Mouse (Mus musculus) neural tube, embryonic 13.5 days (tissue): ENCODE data around the gene Snrnp35. TPM values are rescaled to one million over a fixed set of nuclear protein-coding genes. Genes with fewer than 3 reads are reported as not detected.

Source experiments
- ATAC-seq: fragments of 200-750 bp; cut with Nextera tagmentation; 2 replicates; pipeline ENCODE4 v1.8.0; 2017; ENCODE audit warnings: low read depth, mild to moderate bottlenecking, moderate TSS enrichment, moderate library complexity
- H3K27ac ChIP-seq: fragments of 300-500 bp; sonication (generic); replicated peaks from 2 replicates; pipeline ENCODE4 v1.5.1; 2015; ENCODE audit warnings: moderate library complexity, mild to moderate bottlenecking, inconsistent platforms
- H3K27me3 ChIP-seq: fragments of 300-500 bp; sonication (generic); 2 replicates; pipeline ENCODE4 v1.6.1; 2015; ENCODE audit warnings: mild to moderate bottlenecking, inconsistent platforms
- H3K36me3 ChIP-seq: fragments of 300-500 bp; sonication (generic); 2 replicates; pipeline ENCODE4 v1.6.1; 2015; ENCODE audit warnings: mild to moderate bottlenecking, inconsistent platforms
- H3K4me1 ChIP-seq: fragments of 300-500 bp; sonication (generic); replicated peaks from 2 replicates; pipeline ENCODE4 v1.6.1; 2015; ENCODE audit warnings: inconsistent platforms
- H3K4me2 ChIP-seq: fragments of 300-500 bp; sonication (generic); 2 replicates; pipeline ENCODE4 v1.6.1; 2015; ENCODE audit warnings: inconsistent platforms, mild to moderate bottlenecking, moderate library complexity
- H3K4me3 ChIP-seq: fragments of 300-500 bp; sonication (generic); 2 replicates; pipeline ENCODE4 v1.5.1; 2015; ENCODE audit warnings: mild to moderate bottlenecking, inconsistent platforms
- H3K9ac ChIP-seq: fragments of 300-500 bp; sonication (generic); 2 replicates; pipeline ENCODE4 v1.6.1; 2015; ENCODE audit warnings: moderate library complexity, mild to moderate bottlenecking, inconsistent platforms
- H3K9me3 ChIP-seq: fragments of 300-500 bp; sonication (generic); 2 replicates; pipeline ENCODE4 v1.6.1; 2016; ENCODE audit warnings: inconsistent platforms
- WGBS: fragments of 180-500 bp; shearing (Covaris S2); methylation state at CpG from one replicate; pipeline ENCODE4 v1.1.7; 2015; 5-methylcytosine and 5-hydroxymethylcytosine counted together
- polyA plus RNA-seq: library from polyadenylated mRNA; unstranded; fragments of >200 nt; fragmentation: Nextera tagmentation; extraction: Ambion mirVana; gene quantifications from 2 replicates; pipeline ENCODE4 v1.2.1, GENCODE M21; 2015

Snrnp35 gene
- polyA plus RNA-seq, result 26.4 and 27.8 TPM in 2 replicates

DNA sequence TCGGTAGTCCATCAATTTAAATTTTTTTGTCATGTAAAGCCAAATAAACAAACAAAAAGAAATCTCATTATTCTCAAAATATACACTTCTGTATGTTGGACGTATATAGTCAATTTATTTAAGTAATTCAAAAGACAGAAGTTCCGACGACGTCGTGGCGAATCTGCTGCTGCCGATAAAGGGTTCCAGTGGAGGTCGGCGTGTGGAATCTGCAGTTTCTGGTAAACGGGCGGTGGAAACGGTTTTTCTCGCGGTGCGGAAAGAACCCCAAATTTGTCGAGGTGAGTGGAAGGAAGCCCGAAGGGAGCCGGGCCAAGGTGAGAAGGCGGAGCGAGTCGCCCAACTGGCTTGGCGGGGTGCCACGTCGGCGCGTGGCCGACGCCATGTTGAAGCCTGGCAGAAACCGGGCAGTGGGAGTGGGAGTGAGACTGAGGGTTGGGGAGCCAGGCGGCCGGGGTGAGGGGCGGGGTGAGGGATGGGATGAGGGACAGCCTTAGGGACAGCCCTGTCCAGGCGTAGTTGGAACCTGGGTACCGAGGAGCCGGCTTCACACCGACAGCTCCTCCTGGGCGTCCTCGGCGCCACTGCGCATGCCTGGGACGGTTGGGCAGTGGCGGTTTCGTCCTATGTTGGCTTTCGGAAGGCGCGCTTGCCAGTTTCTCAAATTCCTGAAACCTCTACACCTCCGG, at the start of gene Snrnp35:
Gene Snrnp35, plus strand, starts transcription at position 169 of the 689 bp plus-strand sequence.
- Histone ChIP-seq H3K27me3 (no peaks in the 10 kb centered on the region), H3K9ac (peak within 1 kb of the TSS; percentile 92), H3K9me3 (no peaks in the 10 kb centered on the region), H3K36me3 (0 out of 2 replicates have a peak, but pooled peaks cover 2% of the 10 kb centered on the region), H3K4me2 (peak within 1 kb of the TSS; percentile 63), H3K4me3 (peak within 1 kb of the TSS; percentile 66), H3K27ac (peak within 1 kb of the TSS; percentile 98), H3K4me1 (peaks cover 24% of the 10 kb centered on the region)
- WGBS, result under 1% methylated on average over 47 of the region's 48 CpGs
- ATAC-seq, result peak; percentile 94

DNA sequence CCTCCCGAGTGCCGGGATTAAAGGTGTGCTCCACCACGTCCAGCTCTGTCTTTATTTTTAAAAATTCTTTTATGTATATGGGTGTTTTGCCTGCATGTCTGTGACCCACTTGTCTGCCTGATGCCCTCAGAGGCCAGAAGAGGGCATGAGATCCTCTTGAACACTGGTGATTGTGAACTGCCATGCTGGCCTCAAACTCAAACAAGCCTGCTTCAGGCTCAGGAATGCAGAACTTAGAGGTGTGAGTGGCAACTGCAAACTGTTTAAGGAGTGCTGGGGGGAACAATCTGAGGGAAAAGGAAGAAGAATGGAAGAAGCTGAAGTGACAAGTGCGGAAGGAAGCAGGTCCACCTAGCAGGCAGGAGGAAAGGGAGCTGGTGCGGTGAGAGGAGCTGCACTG, 44.7 kb upstream of the Snrnp35 start:
- Histone ChIP-seq H3K27ac (no peak overlapping the region), H3K36me3 (no peaks in the 10 kb centered on the region), H3K4me1 (peaks cover 18% of the 10 kb centered on the region), H3K4me3 (no peak overlapping the region), H3K9me3 (no peaks in the 10 kb centered on the region), H3K9ac (no peak overlapping the region), H3K27me3 (no peaks in the 10 kb centered on the region), H3K4me2 (no peak overlapping the region)
- 93% methylated on average over 5 of the region's 5 CpGs for WGBS
- ATAC-seq, result no peak

- Histone ChIP-seq H3K27me3 (no peaks in the 10 kb centered on the region), H3K4me1 (peaks cover 18% of the 10 kb centered on the region), H3K4me3 (peak overlapping the region; percentile 75; the same call in 1 of the 2 replicates), H3K9me3 (no peaks in the 10 kb centered on the region), H3K36me3 (no peaks in the 10 kb centered on the region), H3K4me2 (peak overlapping the region; percentile 97), H3K9ac (0 out of 2 replicates have a peak overlapping the region, but pooled peaks have one; percentile 8), H3K27ac (no peak overlapping the region)
- 70% methylated on average over 5 of the region's 5 CpGs for WGBS
- no peak for ATAC-seq
Measured at GRCm38 (mm10) chr5:124438746-124439145, 44.2 kb upstream of the Snrnp35 start.

DNA sequence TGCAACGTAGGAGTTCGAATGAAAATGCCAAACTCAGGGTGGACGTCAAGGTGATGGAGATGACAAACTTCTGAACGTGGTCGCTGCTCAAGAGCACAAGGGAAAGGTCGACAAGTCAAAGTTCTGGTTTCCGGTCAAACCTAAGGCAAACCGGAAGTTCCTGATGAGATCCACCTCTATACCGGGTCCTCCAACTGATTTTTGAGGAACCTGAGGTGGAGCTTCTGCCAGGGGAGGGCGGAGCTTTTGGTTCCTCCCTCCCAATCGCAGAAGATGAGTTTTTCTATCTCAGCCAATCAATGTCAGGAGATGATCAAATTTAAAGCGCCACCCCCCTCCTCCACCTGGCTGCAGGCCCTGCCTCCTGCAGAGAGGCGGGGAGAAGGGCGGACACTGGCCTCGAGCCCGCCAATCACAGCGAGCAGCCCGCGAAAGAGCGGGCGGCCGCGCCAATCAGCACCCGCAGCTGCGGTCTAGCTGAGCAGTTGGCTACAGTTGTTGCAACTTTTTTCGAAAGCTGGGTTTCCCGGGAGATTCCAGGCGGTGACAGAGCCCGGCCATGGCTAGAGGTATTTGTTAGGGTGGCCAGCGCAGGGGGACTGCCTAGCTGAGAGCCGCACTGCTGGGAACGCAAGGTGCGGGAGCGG, 43.4 kb upstream of the Snrnp35 start, which contains the start of gene Kmt5a:
Gene Kmt5a, plus strand, starts transcription at position 484 of the 647 bp plus-strand sequence.
- Histone ChIP-seq H3K9ac (peak within 1 kb of the TSS; percentile 74), H3K4me1 (peaks cover 21% of the 10 kb centered on the region), H3K4me3 (peak within 1 kb of the TSS; percentile 75), H3K36me3 (no peaks in the 10 kb centered on the region), H3K4me2 (peak within 1 kb of the TSS; percentile 97), H3K9me3 (no peaks in the 10 kb centered on the region), H3K27me3 (no peaks in the 10 kb centered on the region), H3K27ac (peak within 1 kb of the TSS; percentile 79)
- peak; percentile 97 for ATAC-seq
- 1% methylated on average over 34 of the region's 34 CpGs for WGBS

- H3K4me3 ChIP-seq, result peak overlapping the region; percentile 75
- no peaks in the 10 kb centered on the region for H3K27me3 ChIP-seq
- peaks cover 26% of the 10 kb centered on the region for H3K4me1 ChIP-seq
- ATAC-seq, result no peak; the same call in none of the 2 replicates
- H3K9me3 ChIP-seq, result no peaks in the 10 kb centered on the region
- no peaks in the 10 kb centered on the region for H3K36me3 ChIP-seq
- under 1% methylated on average over 30 of the region's 30 CpGs for WGBS
- H3K9ac ChIP-seq, result peak overlapping the region; percentile 74
- H3K4me2 ChIP-seq, result peak overlapping the region; percentile 97
- H3K27ac ChIP-seq, result peak overlapping the region; percentile 79
Measured at GRCm38 (mm10) chr5:124440094-124440701, 42.7 kb upstream of the Snrnp35 start.

DNA sequence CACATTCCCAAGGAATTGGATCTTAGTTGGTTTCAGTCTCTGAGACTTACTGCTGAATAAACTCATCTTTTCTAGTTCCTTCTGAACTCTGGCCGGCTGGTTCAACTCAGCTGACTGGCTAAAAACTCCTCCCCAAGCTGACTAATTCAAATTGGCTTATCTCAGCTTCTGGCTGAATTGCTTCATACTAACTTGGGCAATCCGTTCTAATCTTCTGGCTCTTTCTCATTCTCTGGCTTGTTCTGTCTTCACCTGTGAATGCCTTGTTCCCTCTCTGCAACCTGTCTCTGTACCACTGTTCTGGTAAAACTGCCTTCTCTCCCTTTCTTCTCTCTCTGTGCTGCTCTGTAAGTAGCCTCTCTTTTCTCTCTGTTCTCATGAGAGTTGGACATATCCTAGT, 40.3 kb upstream of the Snrnp35 start:
- no peak overlapping the region for H3K4me3 ChIP-seq

DNA sequence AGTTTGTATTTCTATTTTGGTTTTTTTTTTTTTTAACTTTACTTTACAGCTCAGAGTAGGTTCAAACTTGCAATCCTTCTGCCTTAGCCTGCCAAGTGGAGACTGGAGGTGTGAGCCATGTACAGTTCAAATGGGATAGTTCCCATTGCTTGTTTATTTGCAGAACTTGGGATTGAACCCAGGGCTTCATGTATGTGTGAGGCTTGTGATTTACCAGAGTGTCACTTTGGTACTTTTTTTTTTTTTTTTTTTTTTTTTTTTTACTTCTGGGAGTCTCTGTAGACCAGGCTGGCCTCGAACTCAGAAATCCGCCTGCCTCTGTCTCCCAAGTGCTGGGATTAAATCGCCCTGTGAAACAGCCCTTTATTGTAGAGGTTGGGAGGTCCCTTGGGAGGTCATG, 38.7 kb upstream of the Snrnp35 start:
- ATAC-seq, result no peak
- Histone ChIP-seq H3K4me3 (no peak overlapping the region), H3K4me2 (peak overlapping the region; percentile 94), H3K36me3 (peaks cover 22% of the 10 kb centered on the region), H3K27ac (no peak overlapping the region), H3K9ac (no peak overlapping the region), H3K4me1 (peaks cover 43% of the 10 kb centered on the region), H3K27me3 (no peaks in the 10 kb centered on the region), H3K9me3 (no peaks in the 10 kb centered on the region)
- 74% methylated on average over 3 of the region's 3 CpGs for WGBS

More for the DNA sequence above, 40.3 kb upstream of the Snrnp35 start:
- Histone ChIP-seq H3K36me3 (peaks cover 6% of the 10 kb centered on the region), H3K9me3 (no peaks in the 10 kb centered on the region), H3K4me1 (peaks cover 44% of the 10 kb centered on the region), H3K27me3 (no peaks in the 10 kb centered on the region), H3K9ac (no peak overlapping the region), H3K27ac (no peak overlapping the region), H3K4me2 (no peak overlapping the region)
- ATAC-seq, result no peak
- WGBS, result 85% methylated on average over 2 of the region's 2 CpGs

GRCm38 (mm10) chr5:124444661-124445561, 38.0 kb upstream of the Snrnp35 start:
- peak overlapping the region; percentile 86 for H3K27ac ChIP-seq
- H3K4me2 ChIP-seq, result peak overlapping the region; percentile 94
- H3K4me1 ChIP-seq, result peaks cover 47% of the 10 kb centered on the region
- H3K9ac ChIP-seq, result peak overlapping the region; percentile 97
- peaks cover 29% of the 10 kb centered on the region for H3K36me3 ChIP-seq
- ATAC-seq, result peak; percentile 90
- WGBS, result 5% methylated on average over 61 of the region's 66 CpGs
- H3K9me3 ChIP-seq, result no peaks in the 10 kb centered on the region
- peak overlapping the region; percentile 93 for H3K4me3 ChIP-seq
- H3K27me3 ChIP-seq, result no peaks in the 10 kb centered on the region

- Histone ChIP-seq H3K27me3 (no peaks in the 10 kb centered on the region), H3K9me3 (no peaks in the 10 kb centered on the region), H3K4me2 (peak overlapping the region; percentile 94), H3K4me3 (peak overlapping the region; percentile 93), H3K27ac (peak overlapping the region; percentile 86), H3K36me3 (peaks cover 37% of the 10 kb centered on the region), H3K9ac (peak overlapping the region; percentile 97), H3K4me1 (peaks cover 38% of the 10 kb centered on the region)
- under 1% methylated on average over 60 of the region's 77 CpGs for WGBS
- peak; percentile 69 for ATAC-seq
Measured at GRCm38 (mm10) chr5:124445621-124446293, 37.2 kb upstream of the Snrnp35 start.

- Histone ChIP-seq H3K36me3 (peaks cover 43% of the 10 kb centered on the region), H3K4me1 (peaks cover 35% of the 10 kb centered on the region), H3K27me3 (no peaks in the 10 kb centered on the region), H3K4me3 (peak overlapping the region; percentile 93), H3K27ac (peak overlapping the region; percentile 86; the same call in 1 of the 2 replicates), H3K9ac (peak overlapping the region; percentile 97), H3K9me3 (no peaks in the 10 kb centered on the region), H3K4me2 (peak overlapping the region; percentile 94)
- WGBS, result 4% methylated on average over 15 of the region's 15 CpGs
- ATAC-seq, result peak; percentile 29
Measured at GRCm38 (mm10) chr5:124446301-124446881, 36.5 kb upstream of the Snrnp35 start.
